ENCODE assay signal across 15 mouse cellular contexts in genomic region chr1:56957942-56958341, GRCm38 (mm10).
"Had no signal": no experiment of that assay in that cellular context is flagged by ENCODE, and none has a peak within 500 bp of the region (broad histone marks: within the 10 kb centered on the region; RNA-seq: fewer than 3 reads in every experiment).

No protein-coding gene starts in this region.

- H3K9ac ChIP-seq: kidney, embryonic 15.5 days; limb, embryonic 15.5 days; liver, embryonic 14.5 days; liver, postnatal 0 days; lung, embryonic 14.5 days; midbrain, embryonic 13.5 days had no signal

- H3K4me1 ChIP-seq: kidney, embryonic 15.5 days; midbrain, embryonic 13.5 days had no signal

- H3K36me3 ChIP-seq: kidney, embryonic 15.5 days; limb, embryonic 15.5 days; midbrain, embryonic 13.5 days had no signal

- H3K4me2 ChIP-seq: kidney, embryonic 15.5 days; limb, embryonic 15.5 days; liver, embryonic 11.5 days; lung, embryonic 14.5 days; midbrain, embryonic 13.5 days had no signal

- DNase-seq: kidney, adult 11 months; kidney, adult 8-10 months; kidney, postnatal 10 days; kidney, postnatal 36 days; liver, postnatal 0 days; lung, embryonic 14.5 days; thymus, adult 18-20 months; thymus, postnatal 36 days had no signal

- ATAC-seq: liver, postnatal 0 days; lung, postnatal 0 days; midbrain, embryonic 13.5 days had no signal

- H3K27ac ChIP-seq: kidney, embryonic 15.5 days; limb, embryonic 15.5 days; liver, embryonic 14.5 days; macrophage; midbrain, embryonic 13.5 days had no signal

- H3K9me3 ChIP-seq: kidney, embryonic 15.5 days; limb, embryonic 15.5 days; midbrain, embryonic 13.5 days had no signal

- H3K27me3 ChIP-seq: kidney, embryonic 15.5 days; limb, embryonic 15.5 days; midbrain, embryonic 13.5 days had no signal

- H3K4me3 ChIP-seq: kidney, embryonic 15.5 days; limb, embryonic 15.5 days; midbrain, embryonic 13.5 days had no signal
